Mouse (Mus musculus) adrenal gland, postnatal 36 days (tissue): ENCODE results near the gene Ndufs5. TPM values are rescaled to one million over a fixed set of nuclear protein-coding genes. Genes with fewer than 3 reads are reported as not detected.

Experiments
- DNase-seq, 2 experiments: peaks; one replicate each; pipeline ENCODE4 v3.0.0; 2021; ENCODE audit warnings: mixed read lengths in 1 of 2
- total RNA-seq, 2 experiments: library from RNA; stranded (reverse); gene quantifications; 2 replicates each; pipeline ENCODE4 v1.2.3; 2021

Gene Ndufs5
- total RNA-seq, 2 experiments from 2014 or later = 236 to 258 TPM

GRCm38 (mm10) chr4:123690311-123690710 lies 27.7 kb downstream of the Ndufs5 start:
- DNase-seq = peak; percentile 73 to 82

- peak; percentile 68 to 69 for DNase-seq
These were observed 30.8 kb downstream of the Ndufs5 start for GRCm38 (mm10) chr4:123687025-123687781.

GRCm38 (mm10) chr4:123686368-123687024 lies 31.5 kb downstream of the Ndufs5 start:
- peak in 1 of 2 experiments; percentile 26 for DNase-seq

- no peak for DNase-seq
These were observed 32.3 kb downstream of the Ndufs5 start for GRCm38 (mm10) chr4:123685506-123686242.

- DNase-seq = no peak
These were observed 33.0 kb downstream of the Ndufs5 start for GRCm38 (mm10) chr4:123685046-123685445.

- DNase-seq = no peak
These were observed 33.7 kb downstream of the Ndufs5 start, which contains the start of gene Macf1 for GRCm38 (mm10) chr4:123684260-123684659. Macf1 (minus strand) TSS chr4:123684360.

- DNase-seq = no peak
These were observed 35.7 kb downstream of the Ndufs5 start for GRCm38 (mm10) chr4:123682291-123682690.

- no peak for DNase-seq
These were observed 37.0 kb downstream of the Ndufs5 start for GRCm38 (mm10) chr4:123680962-123681361.

GRCm38 (mm10) chr4:123677060-123677804 lies 40.8 kb downstream of the Ndufs5 start:
- DNase-seq = peak; percentile 25 to 52

GRCm38 (mm10) chr4:123670598-123670997 lies 47.4 kb downstream of the Ndufs5 start:
- no peak for DNase-seq

- DNase-seq = no peak
These were observed 48.3 kb downstream of the Ndufs5 start for GRCm38 (mm10) chr4:123669696-123670095.

- DNase-seq = peak; percentile 72 to 80
These were observed 50.6 kb downstream of the Ndufs5 start for GRCm38 (mm10) chr4:123667260-123667867.

GRCm38 (mm10) chr4:123666517-123666916 lies 51.5 kb downstream of the Ndufs5 start:
- no peak for DNase-seq

- DNase-seq = no peak
These were observed 52.2 kb downstream of the Ndufs5 start for GRCm38 (mm10) chr4:123665681-123666278.

GRCm38 (mm10) chr4:123664951-123665661 lies 52.9 kb downstream of the Ndufs5 start:
- DNase-seq = peak; percentile 69 to 76

GRCm38 (mm10) chr4:123664021-123664950 lies 53.7 kb downstream of the Ndufs5 start:
- DNase-seq = peak; percentile 88 to 92

GRCm38 (mm10) chr4:123663688-123663965 lies 54.4 kb downstream of the Ndufs5 start:
- peak; percentile 50 to 56 for DNase-seq

- peak; percentile 10 to 23 for DNase-seq
These were observed 54.9 kb downstream of the Ndufs5 start for GRCm38 (mm10) chr4:123662914-123663687.
